Mouse (Mus musculus): ENCODE measurements at regions not wholly inside any gene's neighbourhood (a gene's known extent, or its start where the extent isn't known, plus 50 kb on each side); places are given as distances from the start of the nearest gene placed in this dataset.

DNA sequence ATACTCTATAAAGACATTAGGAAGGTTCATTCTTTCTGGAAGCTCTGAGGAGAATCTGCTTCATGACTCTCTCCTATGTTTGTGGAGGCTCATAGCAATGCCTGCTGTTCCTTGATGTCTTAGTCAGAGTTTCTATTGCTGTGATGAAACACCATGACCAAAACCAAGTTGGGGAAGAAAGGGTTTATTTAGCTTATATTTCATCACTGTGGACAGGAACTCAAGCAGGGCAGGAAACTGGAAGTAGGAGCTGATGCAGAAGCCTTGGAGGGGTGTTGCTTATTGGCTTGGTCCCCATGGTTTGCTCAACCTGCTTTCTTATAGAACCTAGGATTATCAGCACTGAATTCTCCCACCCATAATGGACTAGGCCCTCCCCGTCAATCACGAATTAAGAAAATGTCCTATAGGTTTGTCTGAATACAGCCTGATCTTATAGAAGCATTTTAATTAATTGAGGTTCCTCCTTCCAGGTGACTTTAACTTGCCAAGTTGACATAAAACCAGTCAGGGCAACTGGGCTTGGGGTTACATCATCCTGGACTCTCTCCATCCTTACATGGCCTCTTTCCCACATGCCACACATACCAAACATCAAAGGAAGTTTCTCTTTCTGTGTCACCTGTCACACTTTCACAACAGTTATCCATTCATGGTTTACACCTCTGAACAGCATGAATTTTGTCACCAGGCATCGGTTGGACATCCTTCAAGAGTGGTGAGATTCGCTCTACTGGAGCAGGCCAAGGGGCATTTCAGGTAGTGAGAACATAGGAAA lies 85.3 kb upstream of the Serp2 start:
- in situ Hi-C loops (cut with MboI; ENCODE audit: low pct_unique_long_range_greater_than_20kb in 1 of 2, low sequenced_read_pairs in 2 of 2, unreplicated experiment in 1 of 2): no loop called here

DNA sequence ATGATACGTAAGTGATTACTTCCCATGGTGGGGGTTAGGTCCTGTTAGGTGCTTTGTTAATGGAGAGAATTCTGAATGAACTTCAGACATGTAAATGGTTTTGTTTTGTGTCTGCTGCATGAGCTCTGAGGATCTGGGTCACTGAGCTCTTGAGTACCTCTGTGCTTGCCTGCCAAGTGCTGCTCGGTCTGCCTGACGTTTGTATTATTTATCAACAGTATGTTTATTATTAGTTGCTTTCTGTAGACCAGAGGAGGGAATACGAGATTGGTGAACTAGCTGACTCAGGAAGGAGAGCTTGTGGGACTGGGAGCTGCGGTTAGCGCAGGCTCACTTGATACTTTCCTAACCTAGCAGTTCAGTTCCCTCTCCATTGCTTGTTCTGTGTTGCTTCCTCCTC lies 76.5 kb upstream of the Serp2 start:
- in situ Hi-C loops (cut with MboI; ENCODE audit: low pct_unique_long_range_greater_than_20kb in 1 of 2, low sequenced_read_pairs in 2 of 2, unreplicated experiment in 1 of 2): no loop called here

DNA sequence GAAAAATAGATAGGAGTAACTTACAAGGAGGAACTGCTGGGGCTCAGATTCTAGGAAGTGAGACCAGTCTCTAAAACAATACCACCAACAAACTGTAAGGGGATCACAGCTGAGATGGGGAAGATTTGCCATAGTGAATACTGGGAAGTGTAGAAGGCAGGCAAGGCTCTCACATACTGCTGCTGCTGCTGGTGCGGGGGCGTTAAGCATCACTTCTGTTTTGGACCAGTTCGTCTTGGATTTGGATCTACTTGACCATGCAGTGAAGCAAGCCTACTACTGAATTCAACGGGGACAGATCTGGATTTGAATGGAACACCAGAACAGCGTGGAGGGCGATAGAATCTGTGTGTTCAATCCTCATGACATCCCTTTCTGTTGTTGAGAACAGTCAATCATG lies 76.1 kb upstream of the Serp2 start:
- in situ Hi-C loops (cut with MboI; ENCODE audit: low pct_unique_long_range_greater_than_20kb in 1 of 2, low sequenced_read_pairs in 2 of 2, unreplicated experiment in 1 of 2): no loop called here

DNA sequence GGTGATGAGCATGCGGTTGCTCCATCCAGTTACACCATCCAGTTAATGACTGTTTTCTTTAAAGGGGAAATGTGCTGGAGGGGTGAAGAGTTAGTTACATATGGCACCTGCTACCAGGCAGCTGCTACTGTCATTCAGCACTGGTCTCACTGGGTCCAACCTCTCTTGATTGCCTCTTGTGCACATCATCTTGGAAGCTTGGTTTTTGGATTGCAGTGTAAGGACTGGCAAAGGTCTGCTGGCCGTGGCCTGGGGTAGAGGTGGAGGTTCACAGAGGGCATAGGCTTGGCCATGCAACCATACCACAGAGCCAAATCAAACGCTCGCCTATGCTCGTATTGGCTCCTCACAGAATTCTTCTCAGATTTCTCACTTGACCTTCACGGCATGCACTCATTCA lies 75.1 kb upstream of the Serp2 start:
- in situ Hi-C loops (cut with MboI; ENCODE audit: low pct_unique_long_range_greater_than_20kb in 1 of 2, low sequenced_read_pairs in 2 of 2, unreplicated experiment in 1 of 2): no loop called here

DNA sequence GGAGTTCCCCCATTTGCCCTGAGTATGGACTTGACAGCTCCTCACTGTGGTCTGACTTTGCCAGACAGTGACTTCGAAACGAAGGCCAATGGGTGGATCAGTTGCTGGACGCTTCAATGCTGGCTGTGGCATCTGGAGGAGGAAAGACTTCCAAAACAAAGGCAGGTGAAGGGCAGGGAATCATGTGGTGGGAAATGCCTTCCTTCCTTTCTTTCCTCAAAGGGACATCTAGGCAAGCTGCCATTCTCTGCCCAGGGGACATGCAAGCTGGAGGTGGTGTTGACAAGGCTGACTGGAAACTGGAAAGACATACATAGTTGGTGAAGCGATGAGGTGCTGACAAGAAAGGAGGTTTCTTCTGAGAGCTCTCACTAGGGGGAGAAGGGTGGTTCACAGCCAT lies 74.5 kb upstream of the Serp2 start:
- in situ Hi-C loops (cut with MboI; ENCODE audit: low pct_unique_long_range_greater_than_20kb in 1 of 2, low sequenced_read_pairs in 2 of 2, unreplicated experiment in 1 of 2): no loop called here

DNA sequence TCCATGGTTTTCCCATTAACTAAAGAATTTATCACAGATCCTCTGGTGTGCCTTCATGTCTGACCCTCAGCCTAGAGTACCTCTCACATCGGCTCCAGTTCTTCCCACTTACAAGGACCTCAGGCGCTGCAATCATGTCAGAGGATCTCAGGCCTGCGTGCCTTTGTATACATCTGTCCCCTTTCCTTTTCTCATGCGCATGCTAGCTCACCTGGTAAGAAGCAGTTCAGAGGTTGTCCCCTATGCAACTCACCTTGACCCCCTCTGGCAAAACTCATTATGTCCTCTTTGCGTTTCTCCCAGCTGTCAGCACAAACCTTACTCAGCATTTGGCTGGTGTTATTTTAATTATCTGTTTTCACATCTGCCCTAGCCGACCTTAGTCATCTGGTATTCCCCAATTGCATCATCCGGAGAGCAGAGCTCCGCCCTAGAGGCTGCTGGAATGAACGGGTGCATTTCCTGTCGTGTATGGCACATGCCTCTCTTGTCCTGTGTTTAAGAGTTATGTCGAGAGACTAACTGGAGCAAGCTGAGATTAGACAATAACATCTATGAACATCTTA lies 73.3 kb upstream of the Serp2 start:
- in situ Hi-C loops (cut with MboI; ENCODE audit: low pct_unique_long_range_greater_than_20kb in 1 of 2, low sequenced_read_pairs in 2 of 2, unreplicated experiment in 1 of 2): loop anchor here (10.0 kb wide), 2 partner anchors 115 to 125 kb away; no protein-coding TSS in a partner anchor

DNA sequence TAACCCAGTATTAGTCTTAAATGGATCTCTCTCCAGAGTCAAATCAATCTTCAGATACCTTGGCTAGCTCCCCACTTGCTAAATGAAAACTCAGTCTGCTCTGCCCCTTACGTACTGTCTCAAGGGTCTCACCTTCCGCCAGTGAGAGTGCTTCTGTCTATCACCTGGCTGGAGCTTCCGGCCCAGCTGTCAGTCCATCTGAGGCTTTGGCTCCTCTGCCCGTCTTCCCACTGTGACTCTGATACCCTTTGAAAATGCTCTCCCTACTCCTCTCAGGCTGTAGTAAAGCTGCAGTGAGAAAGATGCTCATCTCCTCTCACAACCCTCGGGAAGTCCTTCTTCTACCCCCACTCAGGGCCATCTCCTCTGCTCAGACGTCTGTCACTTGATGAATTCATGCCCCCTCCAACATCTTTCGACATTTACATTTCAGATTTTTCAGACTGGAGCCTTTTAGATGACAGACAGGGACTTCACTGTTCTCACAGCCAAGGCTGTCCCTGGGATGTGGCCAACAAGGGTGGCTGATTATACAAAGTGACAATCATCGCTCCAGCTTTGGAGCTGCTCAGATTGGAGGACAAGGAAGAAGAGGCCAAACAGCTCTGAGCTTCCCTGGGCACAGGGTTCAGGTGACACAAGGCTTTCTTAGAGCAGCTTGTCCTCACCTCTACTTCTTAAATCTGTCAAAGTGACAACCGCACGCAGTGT lies 71.6 kb upstream of the Serp2 start:
- in situ Hi-C loops (cut with MboI; ENCODE audit: low pct_unique_long_range_greater_than_20kb in 1 of 2, low sequenced_read_pairs in 2 of 2, unreplicated experiment in 1 of 2): loop anchor here (10.0 kb wide), 2 partner anchors 114 to 124 kb away; no protein-coding TSS in a partner anchor

DNA sequence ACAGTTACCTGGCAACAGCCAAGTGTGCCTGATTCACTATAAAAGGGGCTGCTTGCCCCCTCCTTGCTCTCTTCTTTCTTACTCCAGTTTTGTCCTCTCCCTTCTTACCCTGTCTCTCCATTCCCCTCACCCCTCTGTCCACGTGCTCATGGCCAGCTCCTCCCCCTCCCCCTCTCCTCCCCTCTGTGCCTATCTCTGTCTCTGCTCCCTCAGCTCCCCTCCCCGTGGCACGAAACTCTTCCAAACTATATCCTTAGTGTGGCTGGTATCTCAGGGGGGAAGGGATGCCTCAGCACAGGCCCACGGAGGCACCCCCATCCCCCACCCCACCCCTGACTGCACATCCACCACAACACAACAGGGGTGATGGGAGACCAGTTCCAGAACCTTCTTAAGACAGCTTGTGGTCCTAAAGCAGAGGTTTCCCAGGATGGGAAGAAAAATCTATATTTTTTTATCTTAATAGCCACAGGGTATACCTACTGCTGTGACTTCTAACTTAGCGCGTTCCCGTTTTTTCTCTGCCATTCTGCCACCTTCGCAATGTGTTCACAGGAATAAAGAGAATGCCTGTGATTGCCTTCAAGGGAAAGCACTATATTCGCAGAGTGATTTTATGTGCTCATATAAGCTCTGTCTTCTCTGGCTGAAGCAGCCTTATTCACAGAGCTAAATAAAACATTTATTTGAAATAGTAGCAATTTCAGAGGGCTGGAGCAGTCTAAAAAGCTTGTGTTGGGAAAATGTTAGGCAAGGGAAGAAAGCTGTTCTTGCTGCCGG lies 69.1 kb upstream of the Serp2 start:
- in situ Hi-C loops (cut with MboI; ENCODE audit: low pct_unique_long_range_greater_than_20kb in 1 of 2, low sequenced_read_pairs in 2 of 2, unreplicated experiment in 1 of 2): loop anchor here (10.0 kb wide), 2 partner anchors 111 to 121 kb away; no protein-coding TSS in a partner anchor

DNA sequence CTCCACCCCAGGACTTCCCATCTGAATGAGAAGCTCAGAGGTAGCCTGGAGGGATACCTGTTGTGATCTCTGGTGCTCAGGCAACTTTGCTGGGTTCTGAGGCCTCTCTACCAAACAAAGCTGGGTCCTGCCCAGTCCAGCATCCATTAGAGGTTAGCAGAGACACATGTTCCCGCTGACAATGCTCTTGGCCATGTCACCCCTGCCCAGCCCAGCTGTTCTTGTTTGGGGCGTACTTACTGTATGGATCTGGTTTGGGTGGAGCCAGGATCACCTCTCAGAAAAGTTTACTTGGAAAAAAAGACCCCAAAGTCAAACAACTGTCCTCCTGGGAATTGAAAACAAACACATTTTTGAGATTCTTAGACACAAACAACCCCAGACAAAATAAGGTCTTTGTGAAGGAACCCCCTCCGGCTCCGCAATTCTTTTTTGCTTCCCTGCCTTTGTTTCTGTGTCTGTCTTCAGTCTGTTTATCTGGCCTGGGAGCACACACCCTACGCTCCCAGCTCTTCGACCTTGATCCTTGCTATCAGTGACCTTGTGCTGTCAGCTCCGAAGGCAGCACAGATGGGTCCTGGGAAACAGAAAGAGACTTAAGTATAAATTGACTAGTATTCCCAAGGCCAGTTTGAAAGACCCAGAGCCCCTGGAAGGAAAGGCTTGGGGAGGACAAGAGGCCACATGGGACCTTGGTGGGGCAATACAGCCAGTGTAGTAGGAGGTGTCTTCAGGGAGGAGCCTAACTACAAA lies 68.1 kb upstream of the Serp2 start:
- in situ Hi-C loops (cut with MboI; ENCODE audit: low pct_unique_long_range_greater_than_20kb in 1 of 2, low sequenced_read_pairs in 2 of 2, unreplicated experiment in 1 of 2): loop anchor here (10.0 kb wide), 2 partner anchors 110 to 120 kb away; no protein-coding TSS in a partner anchor

DNA sequence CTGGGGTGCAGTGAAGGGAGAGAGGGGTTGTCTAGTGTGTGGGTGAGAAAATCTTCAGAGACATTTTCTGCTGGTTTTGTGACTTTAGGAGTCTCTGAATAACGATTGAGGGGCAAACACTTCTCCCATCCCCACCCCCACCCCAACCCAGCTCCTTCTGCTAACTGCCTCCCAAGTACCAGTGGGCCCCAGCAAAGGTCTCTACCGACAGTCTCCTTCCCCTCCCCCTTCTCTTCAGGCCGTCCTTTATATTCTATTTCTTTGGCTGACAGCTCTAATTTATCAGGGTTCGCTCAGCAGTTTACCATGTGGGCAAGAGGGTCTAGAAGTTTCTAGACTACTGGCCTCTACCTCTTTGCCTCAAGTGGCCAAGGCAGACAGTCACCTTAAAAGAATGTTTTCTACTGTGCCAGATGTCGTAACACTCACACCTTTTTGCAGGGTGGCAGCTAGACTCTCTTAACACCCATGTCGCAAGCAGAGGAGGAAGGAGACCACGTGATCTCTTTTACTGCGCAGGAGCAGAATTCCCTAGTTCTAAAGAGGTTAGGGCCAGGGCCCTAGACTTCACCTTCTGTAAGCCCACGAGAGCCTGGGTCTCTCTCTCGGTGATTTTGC lies 66.8 kb upstream of the Serp2 start:
- in situ Hi-C loops (cut with MboI; ENCODE audit: low pct_unique_long_range_greater_than_20kb in 1 of 2, low sequenced_read_pairs in 2 of 2, unreplicated experiment in 1 of 2): loop anchor here (10.0 kb wide), 2 partner anchors 109 to 119 kb away; no protein-coding TSS in a partner anchor

DNA sequence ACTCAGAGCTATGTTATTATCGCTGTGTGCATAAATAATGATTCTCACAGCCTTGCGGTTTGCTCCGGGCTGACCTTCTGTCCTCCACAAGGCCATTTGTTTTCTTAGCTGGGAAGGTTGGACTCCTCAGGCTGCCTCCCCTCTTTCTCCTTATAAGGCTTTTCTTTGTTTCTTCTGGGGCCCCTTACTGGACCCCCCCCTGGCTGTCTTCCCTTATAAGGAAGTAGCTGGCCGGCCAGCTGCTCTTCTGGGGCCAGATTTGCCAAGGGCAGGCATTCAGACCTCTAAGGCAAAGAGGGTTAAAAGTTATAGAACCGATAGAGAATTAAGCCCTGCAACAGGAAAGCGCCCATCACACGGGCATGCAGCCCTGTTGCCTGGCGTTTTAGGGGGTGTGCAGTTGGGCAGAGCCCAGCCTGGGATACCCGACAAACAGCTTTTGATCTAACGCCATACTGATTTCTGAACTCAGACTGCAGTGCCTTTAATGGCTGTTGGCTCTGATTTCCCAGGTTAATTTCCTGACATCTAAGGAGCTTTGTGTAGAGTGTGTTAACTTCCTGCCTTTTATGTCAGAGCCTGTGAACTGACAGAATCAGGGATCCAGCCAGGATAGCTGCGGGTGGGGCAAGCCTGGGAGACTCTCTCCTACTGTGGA lies 66.1 kb upstream of the Serp2 start:
- in situ Hi-C loops (cut with MboI; ENCODE audit: low pct_unique_long_range_greater_than_20kb in 1 of 2, low sequenced_read_pairs in 2 of 2, unreplicated experiment in 1 of 2): loop anchor here (10.0 kb wide), 2 partner anchors 108 to 118 kb away; no protein-coding TSS in a partner anchor

DNA sequence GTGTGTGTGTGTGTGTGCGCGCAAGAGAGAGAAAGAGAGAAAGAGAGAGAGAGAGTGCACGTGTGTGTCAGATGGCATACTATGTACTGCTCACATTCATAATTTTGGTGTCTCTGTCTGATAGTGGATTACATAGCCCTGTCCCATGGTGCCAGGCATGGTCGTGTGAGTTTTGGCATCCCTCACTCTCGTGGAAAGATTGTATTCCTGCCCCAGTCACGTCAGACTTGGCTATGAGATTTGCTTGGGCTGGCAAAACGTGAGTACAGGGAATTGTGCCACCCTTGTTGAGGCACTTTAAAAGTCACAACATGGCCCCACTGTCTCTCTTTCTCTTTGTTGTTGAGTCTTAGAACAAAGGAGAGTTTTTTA lies 62.3 kb upstream of the Serp2 start:
- in situ Hi-C loops (cut with MboI; ENCODE audit: low pct_unique_long_range_greater_than_20kb in 1 of 2, low sequenced_read_pairs in 2 of 2, unreplicated experiment in 1 of 2): no loop called here

DNA sequence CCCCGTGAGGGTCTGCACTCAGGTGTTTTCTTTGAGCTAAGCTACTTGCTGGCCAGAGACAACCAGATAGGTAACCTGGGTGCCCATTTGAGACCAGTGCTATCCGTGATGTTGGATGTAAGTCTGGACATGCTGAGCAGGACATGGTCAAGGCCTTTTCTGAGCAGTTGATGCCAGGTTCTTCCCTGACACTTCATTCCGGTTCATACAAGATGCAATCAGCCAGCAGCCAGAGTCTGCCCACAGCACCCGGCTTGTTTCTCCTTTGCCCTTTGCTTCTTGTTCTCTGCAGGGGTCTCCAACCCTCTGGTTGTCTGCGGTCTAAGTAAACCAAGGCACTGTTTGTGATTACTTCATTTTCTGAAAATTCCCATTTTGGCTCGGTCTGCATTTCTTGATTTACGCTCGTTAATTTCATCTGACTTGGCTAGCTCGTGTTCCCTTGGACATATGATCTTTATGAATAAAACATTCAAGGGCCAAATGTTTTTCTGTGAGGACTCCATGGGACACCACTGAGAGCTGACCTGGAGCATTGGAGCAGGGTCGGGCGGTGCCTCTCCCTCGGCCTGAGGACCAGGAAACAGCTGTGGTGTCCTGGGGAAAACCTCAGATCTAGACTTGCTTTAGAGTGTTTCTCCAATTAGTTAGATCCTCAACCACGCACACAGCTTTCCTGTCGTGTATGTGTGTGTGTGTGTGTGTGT lies 61.8 kb upstream of the Serp2 start:
- in situ Hi-C loops (cut with MboI; ENCODE audit: low pct_unique_long_range_greater_than_20kb in 1 of 2, low sequenced_read_pairs in 2 of 2, unreplicated experiment in 1 of 2): no loop called here

DNA sequence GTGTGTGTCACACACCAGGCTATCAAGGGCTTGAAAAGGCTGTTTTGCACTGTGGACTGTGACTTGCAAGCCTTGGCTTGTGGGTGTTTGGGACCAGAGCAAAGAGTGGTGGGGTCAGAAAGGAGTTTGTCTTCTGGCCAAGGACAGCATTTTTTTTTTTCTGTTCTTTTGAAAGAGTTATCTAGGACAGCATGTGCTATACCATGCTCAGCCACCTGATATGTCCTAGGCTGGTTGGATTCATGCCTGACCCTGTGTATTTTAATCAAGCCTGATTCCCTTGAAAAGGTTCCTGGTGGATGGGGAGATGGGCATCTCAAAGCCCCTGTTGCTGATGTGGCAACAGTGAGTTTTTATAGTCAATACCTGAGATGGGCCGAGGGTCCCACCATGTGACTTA lies 61.2 kb upstream of the Serp2 start:
- in situ Hi-C loops (cut with MboI; ENCODE audit: low pct_unique_long_range_greater_than_20kb in 1 of 2, low sequenced_read_pairs in 2 of 2, unreplicated experiment in 1 of 2): no loop called here

DNA sequence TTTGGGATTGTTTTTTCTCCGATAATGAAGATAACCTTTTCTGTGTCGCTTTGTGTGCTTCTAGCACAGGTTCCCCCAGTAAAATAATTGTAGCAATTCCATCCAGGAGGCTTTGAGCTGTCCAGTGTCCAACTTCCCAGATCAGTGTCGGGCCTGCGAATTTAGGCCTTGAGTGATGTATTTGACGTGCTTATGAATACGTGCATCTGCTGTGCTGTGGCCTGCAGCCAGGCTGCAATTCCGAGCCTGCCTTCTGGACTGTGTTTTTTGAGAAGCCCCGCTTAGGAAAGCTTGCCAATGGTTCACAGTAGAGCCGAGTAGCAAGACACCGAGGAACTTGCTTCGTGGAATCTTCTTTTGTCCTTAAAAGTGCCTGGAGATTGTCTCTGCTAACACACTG lies 60.8 kb upstream of the Serp2 start:
- in situ Hi-C loops (cut with MboI; ENCODE audit: low pct_unique_long_range_greater_than_20kb in 1 of 2, low sequenced_read_pairs in 2 of 2, unreplicated experiment in 1 of 2): no loop called here

DNA sequence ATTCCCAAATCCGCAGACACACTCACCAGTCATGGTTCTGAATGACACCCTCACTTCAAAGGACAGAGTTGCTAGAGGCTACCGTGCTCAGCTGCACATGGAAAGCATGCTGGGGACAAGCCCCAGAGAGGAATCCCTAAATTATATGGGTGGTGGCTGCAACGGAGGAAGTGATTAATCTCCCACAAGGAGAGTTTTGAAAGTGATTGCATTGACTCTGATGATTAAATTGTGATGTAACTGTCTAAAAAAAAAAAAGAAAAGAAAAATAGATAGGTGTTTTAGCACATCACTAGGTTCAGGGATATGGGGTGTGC lies 59.6 kb upstream of the Serp2 start:
- in situ Hi-C loops (cut with MboI; ENCODE audit: low pct_unique_long_range_greater_than_20kb in 1 of 2, low sequenced_read_pairs in 2 of 2, unreplicated experiment in 1 of 2): no loop called here
